Mouse (Mus musculus) gastrocnemius, postnatal 36 days (tissue): ENCODE results near the gene Zcchc3. TPM values are rescaled to one million over a fixed set of nuclear protein-coding genes. Genes with fewer than 3 reads are reported as not detected.
"Not testable (repeated sequence)": the region's sequence is repeated elsewhere in the genome, so short reads cannot be mapped to it uniquely, and the experiment has no call there.

Source experiments
- DNase-seq, 2 experiments: peaks; one replicate each; pipeline ENCODE4 v3.0.0; 2022
- intact Hi-C: fragments of 180-260 bp; cut with DNase I; formaldehyde crosslinking; loops from one replicate; pipeline ENCODE4 v1.15.1; 2025
- long read RNA-seq, 2 experiments: library from polyadenylated mRNA; stranded (forward); transcript quantifications; one replicate each; pipeline ENCODE4 v2.0.0; 2021
- total RNA-seq, 2 experiments: library from RNA; stranded (reverse); gene quantifications; 2 replicates each; pipeline ENCODE4 v1.2.3; 2021

Gene Zcchc3
- 1 to 10 TPM in 1 of 2 experiments, under 1 TPM in 1; 0.84 to 2.1 TPM for total RNA-seq
- long read RNA-seq, experiment 1, partial matches to known transcripts: 0 of 1 reads
- long read RNA-seq, experiment 1, other reads (novel, unspliced or antisense): 0 of 1 reads
- long read RNA-seq, experiment 2, partial matches to known transcripts: 0 of 2 reads
- long read RNA-seq, experiment 2, other reads (novel, unspliced or antisense): 0 of 2 reads

DNA sequence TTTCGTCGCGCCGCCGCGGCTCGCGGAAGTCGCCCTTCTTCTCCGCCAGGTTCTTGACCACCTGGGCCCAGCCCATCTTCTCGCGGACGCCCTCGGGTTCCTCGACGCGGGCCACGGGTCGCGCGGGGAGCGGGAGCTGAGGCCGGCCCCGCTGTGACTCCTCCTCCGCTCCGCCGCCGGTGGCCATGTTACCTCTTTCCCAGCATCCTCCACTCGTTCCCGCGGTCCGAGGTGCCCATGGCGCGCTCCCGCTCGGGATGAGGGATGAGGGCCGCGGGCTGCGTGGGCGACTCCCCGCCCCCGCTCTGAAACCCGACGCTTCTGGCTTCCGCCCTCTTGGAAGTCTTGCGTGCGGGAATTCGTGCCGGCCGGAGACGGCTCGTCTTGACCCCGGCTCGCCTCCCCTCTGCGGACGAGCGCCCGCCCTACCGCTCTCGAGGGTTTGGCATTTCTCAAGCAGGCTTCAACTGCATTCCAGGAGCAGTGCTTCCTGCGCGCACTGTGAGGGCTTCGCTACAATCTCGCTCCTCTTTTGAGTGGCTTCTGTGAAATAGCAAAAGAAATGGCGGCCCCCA lies at the start of gene Zcchc3:
TSS of gene Zcchc3 (minus strand) at position 437 of the 575 bp plus-strand sequence.
- peak; percentile 69 to 74 for DNase-seq
- intact Hi-C loops: no loop called here

- intact Hi-C loops: no loop called here
- DNase-seq: no peak
Observed at GRCm38 (mm10) chr2:152459241-152459640, 44.4 kb upstream of the Zcchc3 start.

- intact Hi-C loops: no loop called here
- no peak for DNase-seq
Observed at GRCm38 (mm10) chr2:152452101-152452781, 37.4 kb upstream of the Zcchc3 start.

DNA sequence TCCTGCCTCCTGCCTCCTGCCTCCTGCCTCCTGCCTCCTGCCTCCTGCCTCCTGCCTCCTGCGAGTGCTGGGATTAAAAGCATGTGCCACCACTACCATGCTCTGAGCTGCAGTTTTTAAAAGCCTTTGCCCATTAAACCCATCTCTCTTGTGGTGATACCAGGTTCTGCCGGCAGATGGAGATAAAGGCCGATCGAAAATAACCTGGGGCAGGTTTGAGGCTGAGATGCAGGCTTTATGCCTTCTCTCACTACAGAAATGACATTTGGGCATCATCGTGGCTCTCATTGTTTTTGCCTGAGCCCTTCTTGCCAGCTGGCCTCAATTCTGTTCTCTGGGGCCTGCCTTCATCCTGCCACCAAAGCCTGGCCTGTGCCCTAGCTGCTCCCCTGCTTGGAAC lies 35.4 kb upstream of the Zcchc3 start:
- intact Hi-C loops: loop anchor here (2.0 kb wide), 1 partner anchor 95 kb away; no protein-coding TSS in a partner anchor

DNA sequence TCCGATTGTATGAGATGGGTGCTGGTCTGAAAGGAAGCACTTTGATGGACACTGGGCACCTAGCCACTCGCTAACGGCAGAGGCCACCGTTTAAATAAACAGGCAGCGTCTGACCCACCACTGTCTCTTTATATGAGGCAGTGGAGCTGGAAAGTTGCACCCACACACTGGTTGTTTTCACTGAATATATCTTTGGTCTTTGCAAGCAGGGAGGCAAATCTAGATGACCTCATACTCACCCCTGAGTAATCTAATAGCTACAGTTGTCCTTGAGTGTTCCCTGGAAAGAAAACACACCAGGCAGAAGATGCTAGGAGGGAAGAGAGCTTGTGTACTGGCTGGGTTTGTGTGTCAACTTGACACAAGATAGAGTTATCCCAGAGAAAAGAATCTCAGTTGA lies 32.6 kb upstream of the Zcchc3 start:
- DNase-seq: no peak
- intact Hi-C loops: no loop called here

More for the DNA sequence above, 35.4 kb upstream of the Zcchc3 start:
- peak in 1 of 2 experiments; percentile 17 for DNase-seq

DNA sequence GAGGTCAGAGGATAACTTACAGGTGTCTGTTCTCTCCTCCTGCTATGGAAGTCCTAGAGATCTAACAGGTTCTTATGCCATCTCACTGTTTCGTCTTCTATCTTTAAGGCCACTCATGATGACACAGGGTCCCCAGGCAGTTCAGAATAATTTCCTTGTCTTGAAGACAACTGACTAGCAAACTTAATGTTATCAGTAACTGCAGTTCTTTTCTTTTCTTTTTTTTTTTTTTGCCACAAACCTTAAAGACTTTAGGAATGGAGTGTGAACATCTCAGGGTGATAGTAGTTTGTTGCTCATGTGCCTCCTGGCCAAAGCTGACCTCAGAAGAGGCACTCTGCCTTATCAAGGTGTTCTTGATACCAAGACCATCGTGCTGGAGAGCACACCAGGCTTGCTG lies 31.8 kb upstream of the Zcchc3 start:
- intact Hi-C loops: no loop called here
- no peak for DNase-seq

GRCm38 (mm10) chr2:152443281-152443680 lies 28.5 kb upstream of the Zcchc3 start:
- no peak for DNase-seq
- intact Hi-C loops: no loop called here

GRCm38 (mm10) chr2:152442322-152442721 lies 27.5 kb upstream of the Zcchc3 start:
- intact Hi-C loops: no loop called here
- no peak for DNase-seq

DNA sequence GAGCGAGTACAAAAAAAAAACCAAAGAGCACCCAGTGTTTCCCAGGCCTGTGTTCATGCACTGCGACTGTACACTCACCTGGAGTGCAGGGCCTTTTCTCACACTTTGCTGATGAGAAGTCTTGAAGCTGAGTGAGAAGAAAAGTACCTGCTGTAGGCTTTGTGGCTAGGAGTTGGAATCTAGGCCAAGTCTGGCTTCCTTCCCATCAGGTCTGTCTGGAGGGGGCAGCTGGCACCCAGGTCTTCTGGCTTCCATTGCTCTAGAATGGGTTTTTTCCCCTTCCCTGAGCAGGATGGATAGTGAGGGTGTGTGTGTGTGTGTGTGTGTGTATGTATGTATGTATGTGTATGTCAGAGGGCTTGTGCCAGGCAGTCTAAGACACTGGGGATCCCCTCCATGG lies 25.0 kb upstream of the Zcchc3 start:
- intact Hi-C loops: no loop called here
- no peak for DNase-seq

DNA sequence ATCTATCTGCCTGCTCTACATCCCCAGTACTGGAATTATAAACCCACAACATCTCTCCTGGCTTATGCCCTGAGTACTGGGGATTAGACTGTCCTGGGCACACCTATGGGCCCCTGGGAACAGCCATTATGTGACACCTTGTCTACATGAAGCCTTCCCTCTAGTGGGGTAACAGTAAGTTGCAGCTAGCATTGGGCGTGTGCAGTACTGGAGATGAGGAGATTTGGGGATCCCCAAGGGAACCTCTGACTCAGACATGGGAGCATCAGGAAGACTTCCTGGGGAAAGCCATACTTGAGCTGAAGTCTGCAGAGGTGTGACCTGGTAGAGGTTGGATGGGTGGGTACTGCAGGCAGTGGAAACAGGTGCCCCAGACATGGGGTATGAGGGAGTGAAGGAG lies 24.1 kb upstream of the Zcchc3 start:
- DNase-seq: no peak

DNA sequence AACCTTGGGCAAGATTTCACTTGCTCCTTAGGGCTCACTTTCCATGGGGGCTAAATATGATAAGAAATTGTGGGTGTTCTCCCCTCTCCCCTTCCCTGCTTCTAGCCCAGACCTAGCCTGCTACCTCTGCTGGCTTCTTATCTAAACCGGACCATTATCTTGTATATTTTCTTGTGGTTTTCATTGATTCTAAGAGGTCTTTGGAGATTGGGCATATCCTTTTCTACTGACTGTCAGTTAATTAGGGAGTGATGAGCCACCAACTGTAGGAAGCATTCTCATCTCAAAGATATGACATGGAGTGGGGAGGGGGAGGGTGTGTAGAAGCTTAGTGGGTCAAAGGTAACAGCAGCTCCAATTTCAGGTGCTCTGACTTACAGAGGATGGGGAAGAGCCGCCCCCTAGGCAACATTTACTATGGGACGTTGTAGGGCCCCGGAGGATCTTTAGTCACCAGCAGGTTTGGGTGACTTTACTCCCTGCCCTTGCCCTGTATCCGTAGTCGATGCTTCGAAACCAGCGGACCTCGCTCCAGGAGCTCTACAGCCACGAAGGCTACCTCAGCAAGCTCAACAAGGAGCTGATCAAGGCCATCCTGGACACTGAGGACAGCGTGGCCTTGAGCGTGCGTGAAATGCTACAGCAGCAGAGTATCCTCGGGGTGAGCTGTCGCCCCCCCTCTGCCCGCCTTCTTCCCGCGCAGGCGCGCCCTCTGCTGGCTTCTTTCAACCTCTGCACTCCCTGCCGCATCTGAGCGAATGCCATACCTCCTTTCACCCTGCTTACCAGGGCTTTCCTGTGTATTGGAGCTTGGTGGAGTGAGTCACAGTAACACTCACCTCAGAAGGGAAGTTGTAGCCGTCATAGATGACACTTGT lies 22.4 kb upstream of the Zcchc3 start:
- peak; percentile 69 to 73 for DNase-seq
- intact Hi-C loops: loop anchor here (1.0 kb wide), 1 partner anchor 45 kb away; no protein-coding TSS in a partner anchor

More for the DNA sequence above, 24.1 kb upstream of the Zcchc3 start:
- intact Hi-C loops: no loop called here

- intact Hi-C loops: no loop called here
- no peak for DNase-seq
Observed at GRCm38 (mm10) chr2:152436405-152436901, 21.6 kb upstream of the Zcchc3 start.

GRCm38 (mm10) chr2:152428481-152428880 lies 13.7 kb upstream of the Zcchc3 start:
- intact Hi-C loops: not testable (repeated sequence)

GRCm38 (mm10) chr2:152427493-152427892 lies 12.7 kb upstream of the Zcchc3 start:
- DNase-seq: no peak
- intact Hi-C loops: no loop called here

More at GRCm38 (mm10) chr2:152428481-152428880, 13.7 kb upstream of the Zcchc3 start:
- DNase-seq: not testable (repeated sequence)

GRCm38 (mm10) chr2:152415786-152416185 lies 959 bp upstream of the Zcchc3 start:
- intact Hi-C loops: no loop called here
- DNase-seq: no peak

GRCm38 (mm10) chr2:152415287-152415686 lies 460 bp upstream of the Zcchc3 start, which contains the start of gene 6820408C15Rik:
6820408C15Rik (plus strand) TSS chr2:152415587.
- intact Hi-C loops: no loop called here
- no peak for DNase-seq

GRCm38 (mm10) chr2:152413765-152414584 lies 852 bp downstream of the Zcchc3 start:
- intact Hi-C loops: no loop called here
- peak in 1 of 2 experiments; percentile 29 for DNase-seq

GRCm38 (mm10) chr2:152413158-152413764 lies 1.6 kb downstream of the Zcchc3 start:
- intact Hi-C loops: no loop called here
- DNase-seq: no peak

DNA sequence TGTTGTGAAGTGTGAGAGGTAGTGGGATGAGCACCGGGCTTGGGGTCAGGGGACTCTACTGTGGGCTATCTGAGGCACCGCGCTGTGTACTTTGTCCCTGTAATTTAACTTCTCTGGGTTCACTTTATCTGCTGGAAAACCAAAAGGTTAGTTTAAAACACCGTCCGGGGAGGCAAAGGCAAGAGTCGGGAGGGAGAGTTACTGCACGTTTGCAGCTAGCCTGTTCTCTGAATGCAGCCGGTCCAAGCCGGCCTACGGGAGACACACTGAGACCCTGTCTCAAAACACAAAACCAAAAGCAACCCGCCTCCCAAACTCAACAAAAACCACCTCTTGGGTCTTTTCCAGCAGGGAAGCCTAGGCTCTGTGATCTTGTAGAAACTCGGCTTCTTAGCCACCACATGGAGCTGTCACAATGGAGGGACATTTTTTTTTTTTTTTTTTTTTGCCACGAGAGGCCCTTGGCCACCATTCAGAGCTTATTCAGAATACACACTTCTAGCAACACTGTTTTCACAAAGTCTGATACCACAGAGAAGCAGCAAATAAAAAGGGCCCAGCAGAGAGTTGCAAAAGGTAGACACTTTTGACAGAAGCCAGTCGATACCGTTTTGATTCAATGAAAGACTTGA lies 2.2 kb downstream of the Zcchc3 start:
- no peak for DNase-seq
- intact Hi-C loops: no loop called here
